Mouse (Mus musculus): ENCODE measurements around the gene Hoxa2.

Hoxa2 gene

DNA sequence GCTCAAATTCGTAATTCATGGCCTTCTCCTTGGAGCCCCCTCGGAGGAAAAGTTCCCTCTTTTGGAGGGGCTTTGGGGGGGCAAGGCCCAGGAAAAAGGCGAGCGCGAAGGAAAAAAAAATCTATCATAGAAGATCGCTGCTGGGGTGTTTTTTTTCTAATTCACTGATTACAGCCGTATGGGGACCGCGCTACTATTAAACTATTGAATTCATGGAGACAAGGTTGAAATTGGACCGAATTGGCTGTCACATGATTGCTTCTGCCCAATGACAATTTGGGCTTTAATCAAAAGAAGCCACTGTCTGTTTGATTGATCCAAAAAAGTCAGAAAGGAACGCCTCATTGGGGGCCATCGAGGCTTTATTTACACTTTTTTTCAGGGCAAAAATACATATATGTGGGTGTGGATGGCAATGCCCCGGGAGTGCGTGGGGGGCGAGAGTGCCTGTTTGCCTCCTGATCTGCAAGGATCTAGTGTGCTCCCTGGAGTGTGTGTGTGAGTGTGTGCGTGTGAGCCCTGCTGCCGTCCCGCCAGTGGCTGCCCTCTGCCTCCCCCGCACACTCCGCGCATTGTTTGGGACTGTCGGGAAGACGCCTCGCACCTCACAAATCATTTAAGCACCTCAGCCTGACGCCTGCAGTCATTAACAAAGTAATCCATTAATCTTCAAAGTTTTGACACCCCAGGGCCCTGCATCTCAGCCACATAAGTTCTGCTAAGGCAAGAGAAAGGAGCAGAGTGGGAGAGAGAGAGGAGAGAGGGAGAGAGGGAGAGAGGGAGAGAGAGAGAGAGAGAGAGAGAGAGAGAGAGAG is at the start of gene Hoxa2:
Gene Hoxa2 (minus strand): TSS at position 206 of the 815 bp plus-strand sequence.
- peak; percentile 68 to 82 for DNase-seq

DNA sequence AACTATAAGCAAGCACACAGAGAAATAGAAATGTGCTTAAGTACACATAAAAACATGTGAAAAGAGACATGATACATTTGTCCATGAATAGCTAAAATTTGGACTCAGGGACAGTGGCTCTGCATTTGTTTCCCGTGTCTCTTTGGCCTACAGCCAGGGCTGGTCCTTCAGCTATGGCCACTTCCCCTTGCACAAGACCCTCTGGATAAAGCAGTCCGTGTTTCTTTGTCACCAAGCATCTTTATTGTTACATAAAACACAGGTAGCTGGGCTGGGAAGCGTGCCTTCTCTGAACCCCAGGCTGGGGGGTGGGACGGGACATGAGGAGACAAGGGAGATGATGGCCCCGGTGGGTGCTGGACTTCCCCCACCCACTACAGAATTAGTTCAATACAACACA is 49.6 kb upstream of the Hoxa2 start:
- DNase-seq: no peak

DNA sequence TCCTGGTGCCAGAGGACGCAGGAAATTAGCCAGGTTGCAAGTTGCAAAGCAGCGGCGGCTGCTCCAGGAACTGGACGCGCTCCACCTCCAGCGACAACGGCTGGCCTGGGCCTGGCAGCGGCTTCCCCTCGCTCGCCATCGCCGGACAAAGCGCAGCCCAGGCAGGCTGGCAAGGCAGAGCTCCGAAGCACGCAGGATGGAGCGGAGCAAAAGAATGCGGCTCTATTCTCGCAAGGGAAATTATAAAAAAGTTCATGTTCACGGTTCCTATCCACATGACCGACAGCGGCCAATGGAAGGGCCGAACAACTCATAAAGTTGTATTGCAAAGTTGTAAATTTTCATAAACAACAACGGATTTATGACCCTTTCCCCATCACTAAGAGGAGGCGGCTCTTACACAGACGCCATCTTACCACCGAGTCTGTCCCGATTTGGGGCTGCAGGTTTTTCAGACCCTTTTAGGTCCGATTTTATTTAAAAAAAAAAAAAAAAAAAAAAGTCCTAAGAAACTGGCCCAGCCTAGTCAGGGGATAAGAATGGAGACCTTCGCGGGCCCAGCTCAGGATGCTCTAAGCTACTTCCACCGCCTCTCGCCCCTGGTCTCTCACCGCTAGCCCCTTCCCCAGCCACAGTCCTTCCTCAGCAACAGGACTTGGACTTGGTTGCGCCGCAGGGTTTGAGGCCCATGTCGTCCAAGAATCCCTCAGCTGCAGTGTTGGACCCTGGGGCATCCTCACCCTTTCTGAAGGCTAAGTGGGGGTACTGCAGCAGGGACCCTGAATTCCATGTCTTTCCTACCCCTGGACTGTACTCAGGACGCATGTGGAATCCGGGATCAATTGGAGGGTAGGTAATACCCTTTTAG is 48.7 kb upstream of the Hoxa2 start, which contains the start of the genes Hoxa3 and Gm28308:
Gene Hoxa3 (minus strand): TSS at position 218 of the 868 bp plus-strand sequence.
Gene Gm28308 (minus strand): TSS at position 221 of the 868 bp plus-strand sequence.
- peak; percentile 53 to 70 for DNase-seq

DNA sequence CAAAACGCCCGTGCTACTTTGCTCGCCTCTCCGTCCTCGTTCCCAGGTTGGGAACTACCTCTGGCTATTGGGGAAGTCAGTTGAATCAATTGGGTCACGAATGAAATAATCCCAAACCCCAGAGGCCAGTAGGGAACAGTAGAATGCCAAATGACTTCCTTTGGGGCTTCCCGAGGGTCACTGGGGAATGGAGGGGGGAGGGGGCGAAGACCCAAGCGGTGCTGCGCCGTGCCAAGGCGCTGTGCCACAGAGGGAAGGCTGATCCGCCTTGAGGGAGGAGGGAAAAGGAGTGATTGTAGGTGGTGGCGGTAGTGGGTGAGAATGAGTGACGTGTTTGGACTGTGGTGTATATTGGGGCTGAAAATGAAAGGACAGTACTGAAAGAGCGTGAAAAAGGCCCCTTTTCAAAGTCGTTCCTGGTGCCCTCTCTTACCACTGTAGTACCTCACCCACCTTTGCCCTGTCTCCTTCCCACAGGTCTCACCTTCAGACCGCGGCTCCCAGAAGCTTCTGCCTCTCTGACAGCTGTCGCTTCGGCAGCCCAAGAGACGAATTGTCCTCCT is 48.0 kb upstream of the Hoxa2 start:
- DNase-seq: peak in 1 of 2 experiments; percentile 47

DNA sequence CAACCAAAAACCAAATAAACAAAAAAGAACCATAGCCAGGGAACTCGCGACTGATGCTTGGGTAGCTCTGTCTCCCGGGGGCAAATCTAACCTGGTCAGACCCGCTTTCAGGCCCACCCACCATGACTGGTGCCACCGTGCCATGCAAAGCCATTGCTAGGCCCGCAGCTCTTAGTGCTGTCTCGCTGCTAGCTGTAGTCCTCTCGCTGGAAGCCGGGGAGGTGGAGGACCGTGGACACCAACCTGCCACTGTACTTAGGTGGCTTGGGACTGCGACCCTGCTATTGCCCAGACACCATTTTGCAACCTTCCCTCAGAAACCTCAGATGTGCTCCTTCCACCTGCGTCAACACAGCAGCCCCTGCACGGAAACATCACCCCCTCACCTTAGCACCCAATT is 47.3 kb upstream of the Hoxa2 start:
- peak in 1 of 2 experiments; percentile 33 for DNase-seq

DNA sequence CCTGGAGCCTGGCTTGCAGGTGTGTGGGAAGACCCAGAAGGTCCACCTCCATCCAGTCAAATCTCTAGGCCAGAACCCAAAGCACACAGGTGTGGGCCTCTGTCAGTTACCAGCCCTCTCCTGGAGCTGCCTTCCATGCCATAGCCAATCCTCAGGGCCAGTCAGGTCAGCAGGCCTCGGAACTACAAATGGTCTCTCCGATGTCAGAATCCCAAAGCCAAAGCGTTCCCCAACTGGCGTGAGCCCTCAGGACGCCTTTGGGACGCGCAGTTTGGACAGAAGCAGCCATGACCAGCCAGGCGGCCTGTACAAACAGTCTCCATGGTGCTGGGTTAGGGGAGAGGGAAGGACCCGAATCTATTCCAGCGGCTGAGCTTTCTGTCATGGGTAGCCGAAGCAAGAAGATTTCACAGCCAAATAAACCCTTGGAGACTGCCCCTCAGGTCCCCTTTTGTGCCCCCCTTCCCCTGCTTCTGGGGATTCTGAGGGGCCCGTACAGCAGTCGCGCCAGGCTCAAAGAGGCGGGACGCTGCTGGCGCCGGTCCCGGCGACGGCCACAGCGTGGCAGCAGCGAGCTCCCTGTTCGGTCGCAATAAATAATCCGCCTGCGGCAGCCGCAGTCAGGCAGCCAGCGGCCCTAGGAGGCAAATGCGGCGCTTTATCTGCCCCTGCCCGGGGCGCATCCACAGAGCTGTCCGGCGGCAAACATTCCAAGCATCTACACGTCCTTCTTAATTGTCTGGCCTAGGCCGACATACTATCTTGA is 46.7 kb upstream of the Hoxa2 start:
- DNase-seq: peak; percentile 86 to 88

DNA sequence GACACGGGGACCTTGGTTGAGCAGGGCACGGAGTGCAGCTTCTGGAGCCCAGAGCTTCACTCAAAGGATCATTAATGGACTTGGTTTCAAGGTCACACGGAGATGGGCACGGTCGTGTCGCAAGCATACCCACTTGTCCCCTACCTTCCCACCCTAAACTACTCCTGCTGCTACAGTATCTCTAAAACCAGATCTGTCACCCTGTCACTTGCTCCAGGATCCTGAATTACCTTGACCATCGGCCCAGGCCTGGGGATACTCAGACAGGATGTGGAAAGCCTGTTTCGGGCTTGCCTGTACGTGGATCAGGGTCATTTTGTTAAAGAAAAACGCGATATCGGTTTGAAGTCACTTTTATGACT is 45.0 kb upstream of the Hoxa2 start:
- no peak for DNase-seq

DNA sequence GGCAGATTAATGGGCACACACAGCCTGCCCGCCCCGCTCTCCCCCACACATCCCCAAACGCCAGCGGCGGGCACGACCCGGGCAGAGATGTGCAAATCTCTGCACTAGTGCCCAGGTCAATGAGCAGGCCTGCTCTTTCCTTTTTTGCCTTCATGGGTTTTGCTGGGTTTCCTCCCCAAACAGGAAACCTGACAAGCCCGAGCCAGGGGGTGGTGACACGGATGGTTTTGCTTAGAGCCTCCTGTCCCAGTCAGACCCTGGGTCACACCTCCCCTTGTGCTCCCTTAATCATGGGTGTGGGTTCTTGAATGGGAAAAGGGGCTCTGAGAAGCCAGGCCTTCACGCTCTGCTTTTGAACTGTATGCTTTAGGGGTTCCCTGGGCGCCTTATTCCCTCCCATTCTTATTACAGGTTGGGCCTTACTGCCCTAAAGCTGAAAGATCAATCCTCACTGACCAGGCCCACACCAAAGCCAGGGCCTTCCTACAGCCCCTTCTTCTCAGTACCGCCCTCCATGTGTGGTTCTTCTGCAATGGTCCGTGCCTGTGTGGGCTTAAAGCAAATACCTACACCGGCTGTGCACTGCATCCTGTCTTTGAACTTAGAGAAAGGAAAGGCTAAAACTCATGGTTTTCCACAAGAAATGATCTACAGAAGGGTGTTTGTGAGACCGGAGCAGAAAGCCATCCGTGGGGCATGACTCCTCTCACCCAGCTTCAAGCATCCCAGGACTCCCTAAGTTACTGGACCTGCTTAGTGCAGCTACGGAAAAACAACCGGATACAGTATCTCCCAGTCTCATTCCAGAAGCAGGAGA is 44.4 kb upstream of the Hoxa2 start:
- no peak for DNase-seq

DNA sequence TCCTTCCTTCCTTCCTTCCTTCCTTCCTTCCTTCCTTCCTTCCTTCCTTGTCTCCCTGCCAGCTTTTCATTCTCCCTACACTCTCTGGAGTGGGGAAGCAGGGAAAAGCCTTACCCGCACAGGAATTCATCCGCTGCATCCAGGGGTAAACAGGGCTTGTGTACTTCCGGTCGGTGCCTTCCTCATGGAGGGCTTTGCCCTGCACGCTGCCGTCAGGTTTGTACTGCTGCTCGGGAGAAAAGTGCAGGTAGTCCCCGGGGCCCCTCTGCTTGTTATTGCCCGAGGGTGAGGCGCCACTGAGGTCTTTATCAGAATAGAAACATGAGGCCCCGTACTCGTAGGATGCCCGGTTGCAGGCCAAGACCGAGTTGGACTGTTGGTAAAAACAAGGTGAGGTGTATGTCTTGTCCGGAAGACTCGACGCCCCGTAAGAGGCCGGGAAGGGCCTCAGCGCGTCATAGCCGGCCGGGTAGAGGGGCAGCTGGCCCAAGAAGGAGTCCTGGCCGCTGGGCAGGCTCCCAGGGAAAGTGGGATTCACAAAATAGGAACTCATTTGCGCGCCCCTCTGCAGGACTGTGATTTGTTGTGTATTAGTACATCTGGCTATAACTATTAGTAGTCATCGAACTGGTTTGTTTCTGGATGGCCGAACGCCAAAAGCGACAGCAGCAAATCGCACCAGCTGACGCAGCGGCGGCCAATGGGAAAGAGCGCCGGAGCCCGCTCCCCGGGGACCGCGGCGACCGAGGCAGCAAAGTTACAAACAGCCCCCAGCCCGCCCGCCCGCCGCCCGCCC is 43.6 kb upstream of the Hoxa2 start, which contains the start of gene Hoxa6:
Gene Hoxa6 (minus strand): TSS at position 651 of the 796 bp plus-strand sequence.
- peak; percentile 65 to 79 for DNase-seq

DNA sequence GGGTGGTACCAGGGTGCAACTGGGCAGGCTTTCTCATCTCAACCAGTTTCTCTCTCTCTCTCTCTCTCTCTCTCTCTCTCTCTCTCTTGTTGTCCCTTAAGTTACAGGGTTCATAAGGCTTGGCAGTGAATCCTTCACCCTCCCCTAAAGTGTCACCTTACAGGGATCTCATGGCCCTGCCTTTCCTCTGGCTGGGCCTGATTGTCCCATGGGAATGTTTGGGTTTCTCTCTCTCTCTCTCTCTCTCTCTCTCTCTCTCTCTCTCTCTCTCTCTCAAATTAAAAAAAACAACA is 43.0 kb upstream of the Hoxa2 start:
- no peak for DNase-seq

DNA sequence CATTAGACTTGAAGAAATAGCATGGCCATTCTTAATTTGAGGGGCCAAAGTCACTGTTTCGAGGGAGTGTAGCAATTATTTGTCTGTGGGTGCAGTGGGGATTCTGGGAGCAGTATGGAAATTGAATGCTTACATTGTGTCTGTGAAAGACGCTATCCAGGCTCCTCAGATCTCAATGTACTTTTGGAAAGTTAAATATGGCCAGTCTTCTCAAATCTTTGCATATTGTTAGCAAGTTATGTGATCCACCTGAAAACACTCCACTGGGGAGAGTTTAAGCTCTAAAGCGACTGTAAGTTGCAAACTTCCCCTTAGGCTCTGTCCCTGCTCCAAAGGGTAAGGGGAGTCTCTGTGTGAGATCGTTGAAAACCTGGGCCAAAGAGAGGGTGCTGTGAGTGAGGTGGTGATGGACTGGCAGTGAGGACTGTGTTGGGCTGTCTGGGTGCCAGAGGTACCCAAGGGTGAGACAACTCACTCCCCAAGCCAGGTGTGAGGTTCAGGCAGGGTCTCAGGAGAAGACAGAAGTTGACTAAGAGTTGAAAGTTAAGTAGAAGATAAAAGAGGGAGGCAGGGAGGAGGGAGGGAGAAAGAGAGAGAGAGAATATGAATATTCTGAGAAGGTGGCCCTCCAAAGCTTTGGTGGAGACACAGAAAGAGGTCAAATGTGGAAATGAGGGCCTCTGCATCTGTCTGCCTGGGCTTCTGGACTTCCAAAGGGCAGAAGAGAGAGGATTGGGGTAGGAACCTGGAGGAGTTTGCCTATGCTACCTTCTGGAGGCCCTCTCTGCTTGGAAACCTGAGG is 42.5 kb upstream of the Hoxa2 start:
- DNase-seq: no peak

DNA sequence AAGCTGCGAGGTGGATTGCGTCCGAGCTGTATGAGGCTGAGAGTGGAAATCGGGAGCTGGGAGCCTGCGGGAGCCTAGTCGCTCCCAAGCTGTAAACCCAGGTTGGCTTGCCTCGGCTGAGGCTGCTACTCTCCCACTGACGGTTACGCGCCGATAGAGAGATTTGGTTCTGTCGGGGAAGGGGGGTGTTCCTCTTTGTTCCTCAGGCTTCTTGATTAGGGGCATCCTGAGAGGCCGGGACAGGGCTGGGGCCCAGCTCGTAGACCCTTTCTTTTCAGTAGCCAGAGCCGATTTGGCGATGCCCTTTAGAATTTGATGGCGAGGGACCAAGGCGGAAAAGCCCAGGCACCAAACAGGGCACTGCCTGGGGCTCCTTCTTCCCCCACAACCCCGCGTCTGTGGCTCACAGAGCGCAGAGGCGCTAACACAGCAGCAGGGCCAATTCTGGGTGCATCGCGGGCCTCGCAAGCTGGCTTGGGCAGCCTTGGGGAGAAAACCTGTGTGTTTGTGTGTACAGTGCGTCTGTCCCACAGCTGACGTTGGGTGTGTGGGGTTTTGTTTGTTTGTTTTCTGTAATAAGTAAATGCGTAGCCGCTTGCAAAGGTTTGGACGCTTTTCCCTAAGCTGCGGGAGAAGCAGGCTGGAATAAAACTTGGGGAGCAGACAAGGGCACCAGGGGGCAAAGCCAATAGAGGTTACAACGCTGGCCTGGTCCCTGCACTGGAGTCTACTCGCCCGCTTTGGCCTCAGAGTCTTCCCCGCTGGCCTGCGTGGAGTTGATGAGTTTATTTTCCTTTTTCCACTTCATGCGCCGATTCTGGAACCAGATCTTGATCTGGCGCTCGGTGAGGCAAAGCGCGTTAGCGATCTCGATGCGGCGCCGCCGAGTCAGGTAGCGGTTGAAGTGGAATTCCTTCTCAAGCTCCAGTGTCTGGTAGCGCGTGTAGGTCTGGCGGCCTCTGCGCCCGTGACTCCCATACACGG is 41.3 kb upstream of the Hoxa2 start:
- peak in 1 of 2 experiments; percentile 38 for DNase-seq

DNA sequence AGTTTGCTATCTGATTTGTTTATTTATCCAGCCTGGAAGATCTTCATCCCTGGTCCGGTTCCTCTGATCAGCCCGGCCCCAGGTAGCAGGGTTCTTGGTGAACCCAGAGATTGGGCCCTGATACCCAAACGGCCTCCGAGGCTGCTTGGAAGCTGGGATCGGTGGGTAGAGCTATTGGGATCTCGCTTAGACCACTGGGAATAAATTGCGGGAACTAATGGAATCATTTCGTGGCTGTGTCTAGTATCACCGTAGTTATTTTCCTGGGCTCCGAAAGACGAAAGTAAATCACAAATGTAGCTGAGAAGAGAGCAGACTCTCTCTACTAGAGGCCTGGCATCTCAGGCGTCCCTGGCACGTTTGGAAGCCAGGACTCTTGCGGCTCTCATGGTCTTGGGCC is 40.6 kb upstream of the Hoxa2 start:
- DNase-seq: no peak

DNA sequence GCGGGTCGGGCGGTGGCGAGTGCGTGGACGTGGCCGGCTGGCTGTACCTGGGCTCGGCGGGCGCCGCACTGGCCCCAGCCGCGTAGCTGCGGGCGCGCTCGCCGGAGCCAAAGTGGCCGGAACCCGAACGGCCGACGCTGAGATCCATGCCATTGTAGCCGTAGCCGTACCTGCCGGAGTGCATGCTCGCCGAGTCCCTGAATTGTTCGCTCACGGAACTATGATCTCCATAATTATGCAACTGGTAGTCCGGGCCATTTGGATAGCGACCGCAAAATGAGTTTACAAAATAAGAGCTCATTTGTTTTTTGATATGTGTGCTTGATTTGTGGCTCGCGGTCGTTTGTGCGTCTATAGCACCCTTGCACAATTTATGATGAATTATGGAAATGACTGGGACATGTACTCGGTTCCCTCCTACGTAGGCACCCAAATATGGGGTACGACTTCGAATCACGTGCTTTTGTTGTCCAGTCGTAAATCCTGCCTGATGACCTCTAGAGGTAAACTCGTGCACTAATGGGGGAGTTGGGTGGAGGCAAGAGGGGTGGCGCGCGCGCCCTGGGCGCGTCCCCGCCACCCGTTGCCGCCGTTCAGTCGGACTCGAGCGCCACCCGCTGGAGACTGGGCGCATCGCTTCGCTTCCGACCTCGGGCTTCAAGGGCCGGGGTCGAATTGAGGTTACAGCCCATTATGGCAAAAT is 39.6 kb upstream of the Hoxa2 start, which contains the start of gene Hoxa5:
Gene Hoxa5 (minus strand): TSS at position 538 of the 703 bp plus-strand sequence.
- peak; percentile 92 to 93 for DNase-seq

DNA sequence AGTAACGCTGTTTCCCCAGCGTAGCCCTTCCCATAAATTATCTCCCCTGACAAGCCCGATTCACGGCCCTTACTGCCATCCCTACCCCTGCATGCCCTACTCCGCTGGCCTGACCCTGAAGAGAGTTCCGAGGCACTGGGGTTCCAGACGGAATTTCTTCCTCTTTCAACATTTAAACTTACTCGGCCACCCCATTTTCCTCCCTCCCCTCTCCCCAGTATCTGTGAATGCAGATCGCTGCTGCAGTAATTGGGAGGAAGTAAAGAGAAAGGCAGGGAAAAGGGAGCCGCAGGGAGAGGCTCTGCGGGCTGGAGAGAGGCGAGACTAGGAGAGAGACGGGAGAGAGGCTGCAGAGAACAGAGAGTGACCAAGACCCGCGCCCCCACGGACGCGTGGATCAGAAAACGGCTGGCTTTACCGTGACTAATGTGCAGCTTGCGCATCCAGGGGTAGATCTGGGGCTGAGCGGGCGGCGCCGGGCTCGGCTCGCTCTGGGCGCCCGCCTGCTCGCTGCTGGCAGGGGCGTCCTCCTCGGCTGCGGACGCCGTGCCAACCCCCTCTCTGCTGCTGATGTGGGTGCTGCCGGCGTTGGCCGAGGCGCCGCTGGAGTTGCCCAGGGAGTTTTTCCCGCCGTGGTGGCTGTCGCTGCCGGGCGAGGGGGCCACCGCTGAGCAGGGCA is 38.9 kb upstream of the Hoxa2 start:
- peak in 1 of 2 experiments; percentile 58 for DNase-seq

DNA sequence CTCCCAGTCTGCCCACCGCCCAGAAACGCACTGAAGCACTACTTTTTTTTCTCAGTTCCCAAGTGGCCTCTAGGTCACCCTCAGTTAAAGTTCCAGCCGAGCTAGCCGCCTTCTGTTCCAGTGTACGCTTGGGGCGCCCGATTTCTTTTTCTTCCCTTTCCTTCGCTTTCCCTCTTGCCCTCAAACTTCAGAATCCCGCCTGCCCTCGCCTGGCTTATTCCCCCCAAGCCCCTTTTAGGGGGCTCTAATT is 38.4 kb upstream of the Hoxa2 start:
- peak in 1 of 2 experiments; percentile 26 for DNase-seq

DNA sequence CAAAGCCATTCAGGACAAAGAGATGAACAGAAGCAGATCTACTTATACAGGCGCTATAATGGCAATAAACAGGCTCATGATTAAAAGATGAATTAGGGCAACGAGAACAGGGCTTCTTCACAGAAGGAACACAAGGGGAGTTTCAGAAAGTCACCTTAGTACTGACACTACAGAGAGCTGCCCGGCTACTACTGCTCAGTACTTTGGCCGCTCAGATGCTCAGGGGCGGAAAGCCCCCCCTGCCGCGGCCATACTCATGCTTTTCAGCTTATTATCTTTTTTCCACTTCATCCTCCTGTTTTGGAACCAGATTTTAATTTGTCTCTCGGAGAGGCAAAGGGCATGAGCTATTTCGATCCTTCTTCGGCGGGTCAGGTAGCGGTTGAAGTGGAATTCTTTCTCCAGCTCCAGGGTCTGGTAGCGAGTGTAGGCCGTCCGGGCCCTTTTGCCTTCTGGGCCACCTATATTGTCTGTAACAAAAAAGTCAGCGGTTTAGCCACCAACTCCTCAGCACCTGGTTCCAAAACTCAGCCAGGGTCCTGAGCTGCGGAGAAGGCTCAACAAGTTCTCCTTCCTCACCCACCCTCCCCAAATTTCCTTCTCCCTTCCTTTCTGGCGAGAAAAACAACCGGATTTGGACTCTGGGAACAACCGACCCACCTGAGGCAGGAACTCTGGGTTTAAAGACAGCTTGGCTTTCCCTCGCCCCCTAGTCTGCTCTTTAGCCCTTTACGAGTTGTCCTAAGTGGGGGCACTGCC is 37.9 kb upstream of the Hoxa2 start:
- peak in 1 of 2 experiments; percentile 25 for DNase-seq

Measured in lung, postnatal 4 days (tissue).